Comparison of ENCODE assay signal across 27 mouse cellular contexts in genomic region chr8:48803070-48803469, GRCm38 (mm10). TPM values are rescaled to one million over a fixed set of nuclear protein-coding genes. Genes with fewer than 3 reads are reported as not detected.
DNase-seq lines count a peak whose midpoint lies in the region; ATAC-seq lines count a peak whose summit lies in the region.
"Had no signal": no experiment of that assay in that cellular context is flagged by ENCODE, and none has a peak within 500 bp of the region (broad histone marks: within the 10 kb centered on the region; RNA-seq: fewer than 3 reads in every experiment).

No protein-coding gene starts in this region.

- 62% methylated on average over 8 of the region's 8 CpGs for WGBS in stomach, embryonic 15.5 days

- no peak overlapping the region for H3K9ac ChIP-seq in stomach, embryonic 15.5 days
- H3K9ac ChIP-seq: embryonic facial prominence, embryonic 13.5 days; forebrain, postnatal 0 days; heart, embryonic 13.5 days; hindbrain, embryonic 12.5 days; hindbrain, embryonic 15.5 days had no signal

- H3K27me3 ChIP-seq in stomach, embryonic 15.5 days (replicated peaks): no peaks in the 10 kb centered on the region
- H3K27me3 ChIP-seq: embryonic facial prominence, embryonic 13.5 days; hindbrain, embryonic 12.5 days; hindbrain, embryonic 15.5 days had no signal

- no peaks in the 10 kb centered on the region for H3K36me3 ChIP-seq in stomach, embryonic 15.5 days
- H3K36me3 ChIP-seq: embryonic facial prominence, embryonic 10.5 days; embryonic facial prominence, embryonic 13.5 days; heart, embryonic 10.5 days; heart, embryonic 13.5 days; hindbrain, embryonic 12.5 days; hindbrain, embryonic 15.5 days had no signal

- ATAC-seq in frontal cortex, adult (ENCODE audit: low TSS enrichment): peak; percentile 38; the same call in 1 of the 2 replicates
- ATAC-seq in stomach, embryonic 15.5 days (ENCODE audit: insufficient read depth, low FRiP score, low read depth): peak; percentile 58
- ATAC-seq: forebrain, embryonic 14.5 days; forebrain, postnatal 0 days; intestine, postnatal 0 days had no signal

- DNase-seq in frontal cortex, adult 2 months (ENCODE audit: extremely low spot score in 1 of 2, low spot score in 1 of 2): no peak
- DNase-seq in R1 (ENCODE audit: low read depth, low spot score): peak; percentile 17
- DNase-seq in spleen, adult 18-20 months: no peak
- DNase-seq in adrenal gland, postnatal 10 days: no peak
- DNase-seq: adrenal gland, adult 2 months; adrenal gland, postnatal 25 days; cerebellum, adult 11-12 months; cerebellum, adult 8-10 months; cerebellum, postnatal 10 days; cerebellum, postnatal 36 days; embryo, embryonic 11 days; forebrain, postnatal 0 days; gastrocnemius, postnatal 25 days; heart, adult 2 months; heart, postnatal 14 days had no signal

- H3K4me2 ChIP-seq in stomach, embryonic 15.5 days: no peak overlapping the region
- H3K4me2 ChIP-seq: heart, embryonic 13.5 days; hindbrain, embryonic 12.5 days; hindbrain, embryonic 15.5 days had no signal

- no peak overlapping the region for H3K4me3 ChIP-seq in stomach, embryonic 15.5 days (replicated peaks)
- H3K4me3 ChIP-seq: embryonic facial prominence, embryonic 10.5 days; embryonic facial prominence, embryonic 13.5 days; forebrain, embryonic 10.5 days; heart, adult 2 months; heart, embryonic 10.5 days; heart, embryonic 13.5 days; hindbrain, embryonic 12.5 days; hindbrain, embryonic 15.5 days had no signal

- no peaks in the 10 kb centered on the region for H3K9me3 ChIP-seq in stomach, embryonic 15.5 days
- H3K9me3 ChIP-seq: embryonic facial prominence, embryonic 10.5 days; embryonic facial prominence, embryonic 13.5 days; forebrain, embryonic 10.5 days; heart, embryonic 10.5 days; heart, embryonic 13.5 days; hindbrain, embryonic 12.5 days; hindbrain, embryonic 15.5 days had no signal

- H3K27ac ChIP-seq in stomach, embryonic 15.5 days: no peak overlapping the region
- H3K27ac ChIP-seq: embryonic facial prominence, embryonic 10.5 days; forebrain, embryonic 10.5 days; heart, adult 2 months; heart, embryonic 10.5 days; heart, embryonic 13.5 days; hindbrain, embryonic 12.5 days; hindbrain, embryonic 15.5 days had no signal

- H3K4me1 ChIP-seq in stomach, embryonic 15.5 days: peaks cover 3% of the 10 kb centered on the region; the same call in 1 of the 2 replicates
- H3K4me1 ChIP-seq: heart, embryonic 10.5 days; hindbrain, embryonic 15.5 days had no signal

RNA-seq across cellular contexts. Expression of gene Tenm3, which starts 40.7 kb away (rescaled TPM):
- 22.7 and 34.4 TPM in 2 replicates for polyA plus RNA-seq in frontal cortex, adult 2 months (2012; rRNA removed)
- polyA plus RNA-seq in stomach, embryonic 15.5 days (2015; fragmentation: Nextera tagmentation; extraction: Ambion mirVana): 14.6 and 16.0 TPM in 2 replicates
- total RNA-seq in adrenal gland, postnatal 10 days (2021): 10 to 100 TPM; 18.3 to 20.4 TPM
- total RNA-seq: hematopoietic stem cell, adult 5-6 weeks had no signal
